Mouse (Mus musculus) forebrain, embryonic 11.5 days (tissue): ENCODE measurements at regions not wholly inside any gene's neighbourhood (a gene's known extent, or its start where the extent isn't known, plus 50 kb on each side); places are given as distances from the start of the nearest gene placed in this dataset.

Experiments
- ATAC-seq: fragments of 200-750 bp; cut with Nextera tagmentation; replicated peaks from 2 replicates; pipeline ENCODE4 v1.8.0; 2017; ENCODE audit warnings: moderate TSS enrichment; ENCODE audit not compliant: low FRiP score
- DNase-seq: peaks from one replicate; pipeline ENCODE4 v3.0.0-alpha.2; 2017; ENCODE audit warnings: low spot score
- H3K27ac ChIP-seq: fragments of 300-500 bp; sonication (generic); 2 replicates; pipeline ENCODE4 v1.5.1; 2014; ENCODE audit warnings: low read depth, low read length
- H3K27me3 ChIP-seq: fragments of 300-500 bp; sonication (generic); 2 replicates; pipeline ENCODE4 v1.6.1; 2014; ENCODE audit warnings: mild to moderate bottlenecking, low read length, mixed read lengths; ENCODE audit not compliant: control insufficient read depth, insufficient read depth
- H3K36me3 ChIP-seq: fragments of 300-500 bp; sonication (generic); 2 replicates; pipeline ENCODE4 v1.6.1; 2014; ENCODE audit warnings: mild to moderate bottlenecking, low read length, moderate library complexity, mixed read lengths; ENCODE audit not compliant: control insufficient read depth, insufficient read depth
- H3K4me1 ChIP-seq: fragments of 300-500 bp; sonication (generic); replicated peaks from 2 replicates; pipeline ENCODE4 v1.6.1; 2014; ENCODE audit warnings: low read length, mixed read lengths; ENCODE audit not compliant: control insufficient read depth, insufficient read depth
- H3K4me2 ChIP-seq: fragments of 300-500 bp; sonication (generic); 2 replicates; pipeline ENCODE4 v1.6.1; 2014; ENCODE audit warnings: low read depth, mild to moderate bottlenecking, low read length, moderate library complexity, mixed read lengths; ENCODE audit not compliant: severe bottlenecking
- H3K4me3 ChIP-seq: fragments of 300-500 bp; sonication (generic); 2 replicates; pipeline ENCODE4 v1.5.1; 2014; ENCODE audit warnings: low read depth, low read length
- H3K9ac ChIP-seq: fragments of 300-500 bp; sonication (generic); 2 replicates; pipeline ENCODE4 v1.6.1; 2014; ENCODE audit warnings: low read length
- H3K9me3 ChIP-seq: fragments of 300-500 bp; sonication (generic); 2 replicates; pipeline ENCODE4 v1.6.1; 2016; ENCODE audit warnings: low read length, mixed read lengths; ENCODE audit not compliant: control insufficient read depth
- WGBS: fragments of 180-500 bp; shearing (Covaris S2); extraction: QIAGEN DNeasy Blood & Tissue Kit; methylation state at CpG from one replicate; pipeline ENCODE4 v1.1.7; 2014; 5-methylcytosine and 5-hydroxymethylcytosine counted together

DNA sequence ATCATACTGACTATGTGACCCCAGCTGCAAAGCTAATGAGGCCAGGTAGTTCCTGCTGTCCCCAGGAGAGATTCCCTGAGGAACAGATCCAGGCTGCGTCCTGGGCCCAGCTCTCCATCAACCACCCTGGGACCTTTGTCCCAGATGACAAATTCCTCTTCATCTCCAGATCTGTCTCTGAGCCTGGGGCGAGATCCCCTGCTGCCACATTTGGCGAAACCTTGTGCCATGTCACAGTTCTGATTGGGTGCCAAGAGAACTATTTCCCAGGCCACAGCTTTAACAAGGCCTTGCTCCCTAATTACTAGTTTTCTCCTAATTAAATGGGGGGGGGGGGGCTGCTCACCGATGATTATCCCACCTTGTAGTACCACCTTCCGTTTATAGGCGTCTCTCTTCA, 70.6 kb upstream of the Hes1 start:
- no peak overlapping the region for H3K9ac ChIP-seq
- H3K36me3 ChIP-seq: no peaks in the 10 kb centered on the region
- 57% methylated on average over 6 of the region's 6 CpGs for WGBS
- DNase-seq (peak; percentile 56), ATAC-seq (no peak)
- H3K27ac ChIP-seq: no peak overlapping the region
- H3K4me3 ChIP-seq: no peak overlapping the region
- H3K27me3 ChIP-seq: no peaks in the 10 kb centered on the region
- no peaks in the 10 kb centered on the region for H3K9me3 ChIP-seq
- H3K4me1 ChIP-seq: peaks cover 9% of the 10 kb centered on the region; the same call in 1 of the 2 replicates
- H3K4me2 ChIP-seq: no peak overlapping the region

DNA sequence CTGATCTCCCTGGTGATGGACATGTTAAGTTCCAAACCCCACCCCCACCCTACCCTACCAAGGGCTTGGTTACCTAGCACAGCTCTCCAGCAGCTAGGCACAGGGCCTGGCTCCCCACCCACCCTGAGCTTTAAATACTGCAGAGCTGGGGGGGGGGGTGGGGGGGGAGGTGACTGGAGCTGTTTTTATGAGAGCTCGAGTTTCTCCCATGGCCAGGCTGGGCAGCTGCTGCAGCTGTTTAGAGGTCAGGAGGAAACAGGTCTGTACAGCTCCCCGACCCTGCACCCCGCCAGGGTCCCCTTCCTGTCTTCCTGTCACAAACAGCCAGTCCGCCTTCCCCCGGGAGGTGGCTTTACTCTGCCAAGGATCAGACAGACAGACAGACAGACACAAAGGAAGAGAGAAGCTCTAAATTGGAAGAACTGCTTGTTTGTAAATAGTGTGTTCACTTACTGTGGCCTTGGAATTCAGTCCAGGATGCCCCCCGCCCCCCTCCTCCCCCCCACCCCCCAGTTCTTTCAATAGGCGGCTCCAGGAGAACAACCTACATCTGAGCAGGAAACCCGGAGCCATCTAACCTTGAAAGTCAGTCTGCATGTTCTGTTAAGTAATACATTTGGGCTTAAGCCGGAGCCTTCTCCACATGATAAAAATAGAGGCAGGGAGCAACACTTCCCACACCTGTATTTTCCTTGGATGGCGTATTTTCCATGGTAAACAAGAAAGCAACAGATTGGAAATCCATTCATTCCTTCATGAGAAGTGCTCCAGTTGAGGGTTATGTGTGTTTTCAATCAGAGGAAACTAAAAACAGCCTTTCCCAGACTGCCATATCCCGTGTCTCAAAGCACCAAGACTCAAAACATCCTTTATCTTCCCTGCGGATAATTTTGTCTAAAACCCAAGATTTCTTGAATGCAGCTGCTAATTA, 67.8 kb upstream of the Hes1 start:
- no peaks in the 10 kb centered on the region for H3K36me3 ChIP-seq
- H3K27ac ChIP-seq: no peak overlapping the region
- no peaks in the 10 kb centered on the region for H3K9me3 ChIP-seq
- H3K9ac ChIP-seq: no peak overlapping the region
- H3K4me3 ChIP-seq: no peak overlapping the region
- no peaks in the 10 kb centered on the region for H3K27me3 ChIP-seq
- DNase-seq: no peak
- ATAC-seq: no peak
- H3K4me1 ChIP-seq: peaks cover 9% of the 10 kb centered on the region; the same call in 1 of the 2 replicates
- H3K4me2 ChIP-seq: no peak overlapping the region
- 41% methylated on average over 12 of the region's 12 CpGs for WGBS

DNA sequence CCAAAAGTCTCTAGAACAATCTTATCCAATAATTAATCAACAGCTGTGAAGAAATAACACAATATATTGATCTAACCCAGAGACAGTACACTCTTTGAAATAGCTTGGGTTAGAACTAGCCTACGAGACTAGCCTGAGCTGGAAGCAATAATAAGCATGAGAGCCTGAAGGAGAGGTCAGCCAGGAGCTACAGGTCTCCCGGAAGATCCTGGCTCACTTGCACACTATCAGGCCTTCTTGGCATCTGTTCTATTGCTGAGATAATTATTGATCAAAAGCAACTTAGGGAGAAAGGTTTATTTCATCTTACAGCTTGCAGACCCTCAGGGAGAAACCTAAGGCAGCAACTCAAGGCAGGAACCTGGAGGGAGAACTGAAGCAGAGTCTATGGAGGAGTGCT, 64.0 kb upstream of the Hes1 start:
- Histone ChIP-seq H3K9ac (no peak overlapping the region), H3K4me3 (no peak overlapping the region), H3K27ac (no peak overlapping the region), H3K4me2 (no peak overlapping the region), H3K9me3 (no peaks in the 10 kb centered on the region), H3K27me3 (no peaks in the 10 kb centered on the region), H3K4me1 (peaks cover 5% of the 10 kb centered on the region; the same call in 1 of the 2 replicates), H3K36me3 (no peaks in the 10 kb centered on the region)
- 90% methylated on average over 2 of the region's 2 CpGs for WGBS
- ATAC-seq (no peak), DNase-seq (no peak)

DNA sequence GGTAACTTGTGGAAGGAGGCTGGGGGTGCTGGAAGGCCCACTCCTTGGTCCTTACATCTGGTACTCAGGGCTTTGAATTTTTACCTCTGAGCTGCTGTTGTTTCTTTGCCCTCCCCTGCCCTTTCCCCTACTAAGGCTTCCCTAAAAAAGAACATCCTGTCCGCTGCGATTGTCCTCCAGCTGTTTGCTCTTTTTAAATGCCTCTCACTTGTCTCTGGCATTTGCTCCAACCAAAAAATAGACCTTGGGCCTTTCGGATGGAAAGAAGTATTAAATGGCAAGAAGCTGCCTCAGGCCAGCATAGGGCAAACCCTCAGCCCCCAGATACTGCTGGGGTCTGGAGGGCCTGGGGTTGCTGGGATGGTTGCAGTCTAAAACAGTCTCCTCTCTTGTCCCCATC, 59.1 kb upstream of the Hes1 start:
- H3K4me1 ChIP-seq: peaks cover 12% of the 10 kb centered on the region; the same call in 1 of the 2 replicates
- H3K36me3 ChIP-seq: no peaks in the 10 kb centered on the region
- H3K27me3 ChIP-seq: peaks cover 8% of the 10 kb centered on the region; the same call in 1 of the 2 replicates
- 61% methylated on average over 3 of the region's 3 CpGs for WGBS
- H3K4me3 ChIP-seq: no peak overlapping the region
- no peak overlapping the region for H3K27ac ChIP-seq
- DNase-seq: no peak
- H3K9ac ChIP-seq: no peak overlapping the region
- H3K9me3 ChIP-seq: no peaks in the 10 kb centered on the region
- ATAC-seq: no peak
- H3K4me2 ChIP-seq: no peak overlapping the region

DNA sequence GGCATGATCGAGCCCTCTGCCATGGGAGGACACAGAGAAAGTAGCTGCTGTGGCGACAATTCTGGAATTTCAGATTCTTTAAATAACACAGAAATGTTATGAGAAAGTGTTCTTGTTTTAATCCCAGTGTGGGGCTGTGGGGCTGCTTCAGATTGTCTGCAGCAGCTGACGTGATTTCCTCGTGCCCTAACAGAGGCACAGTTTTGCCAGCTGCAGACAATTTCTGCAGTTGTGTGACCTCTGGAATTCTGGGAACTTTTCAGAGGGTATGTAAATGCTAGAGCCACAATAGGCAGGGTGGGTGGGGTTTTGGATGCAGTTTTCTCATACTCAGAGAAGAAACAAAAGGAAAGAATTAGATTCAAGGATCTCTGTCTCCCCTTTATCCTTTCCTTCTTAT, 57.4 kb upstream of the Hes1 start:
- peaks cover 8% of the 10 kb centered on the region; the same call in 1 of the 2 replicates for H3K27me3 ChIP-seq

DNA sequence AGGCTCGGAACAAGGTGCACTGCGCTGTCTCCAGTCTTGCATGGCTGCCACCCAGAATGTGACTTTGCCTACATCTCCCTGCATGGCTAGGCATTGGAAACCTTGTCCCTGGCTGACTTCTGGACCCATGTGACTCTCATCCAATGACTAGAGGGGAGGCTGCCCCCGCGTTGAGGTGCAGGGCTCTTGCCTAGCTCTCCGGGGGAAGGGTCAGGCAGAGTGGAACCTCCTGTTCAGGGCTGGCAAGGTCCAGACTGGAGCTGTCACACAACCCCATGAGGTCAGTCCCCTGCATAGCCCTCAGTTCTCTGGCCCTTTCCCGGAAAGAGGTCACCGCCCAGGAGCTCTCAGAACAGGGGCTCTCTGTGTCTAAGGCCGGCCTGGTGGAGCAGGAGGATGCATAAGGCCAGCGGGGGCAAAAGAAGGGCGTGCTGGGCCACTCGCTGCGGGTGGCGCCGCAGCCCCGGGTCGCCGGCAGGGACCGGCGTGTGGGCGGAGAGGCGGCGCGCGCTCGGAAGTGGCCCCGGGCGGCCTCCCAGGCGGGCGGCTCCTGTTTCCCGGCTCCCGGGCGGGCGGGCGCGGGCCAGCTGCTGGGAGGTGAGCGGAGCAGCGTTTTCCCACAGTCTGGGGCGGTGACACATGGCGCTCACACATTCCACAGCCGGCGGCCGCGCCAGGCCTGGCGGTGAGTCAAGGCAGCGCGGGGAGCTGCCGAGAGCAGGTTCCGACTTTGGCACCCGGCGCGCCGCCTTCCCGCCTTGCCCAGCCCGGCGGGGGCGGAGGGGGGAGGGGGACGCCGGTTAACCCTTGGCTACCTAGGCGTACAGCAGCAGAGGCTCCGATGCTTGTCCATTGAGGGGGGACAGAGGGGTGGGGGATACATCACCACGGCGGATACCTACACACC, 55.5 kb upstream of the Hes1 start:
- WGBS: under 1% methylated on average over 52 of the region's 62 CpGs
- Histone ChIP-seq H3K9me3 (no peaks in the 10 kb centered on the region), H3K36me3 (no peaks in the 10 kb centered on the region), H3K27me3 (peaks cover 8% of the 10 kb centered on the region; the same call in 1 of the 2 replicates), H3K27ac (peak overlapping the region; percentile 48; the same call in 1 of the 2 replicates), H3K4me3 (peak overlapping the region; percentile 40), H3K4me1 (peaks cover 12% of the 10 kb centered on the region; the same call in 1 of the 2 replicates), H3K9ac (peak overlapping the region; percentile 72), H3K4me2 (peak overlapping the region; percentile 92)
- ATAC-seq (peak; percentile 93), DNase-seq (peak; percentile 91)

More for the DNA sequence above, 57.4 kb upstream of the Hes1 start:
- H3K36me3 ChIP-seq: no peaks in the 10 kb centered on the region
- H3K9me3 ChIP-seq: no peaks in the 10 kb centered on the region
- no peak for DNase-seq
- H3K27ac ChIP-seq: no peak overlapping the region
- H3K4me1 ChIP-seq: peaks cover 12% of the 10 kb centered on the region; the same call in 1 of the 2 replicates
- H3K4me2 ChIP-seq: no peak overlapping the region
- no peak for ATAC-seq
- H3K4me3 ChIP-seq: no peak overlapping the region
- WGBS: 54% methylated on average over 4 of the region's 4 CpGs
- no peak overlapping the region for H3K9ac ChIP-seq

DNA sequence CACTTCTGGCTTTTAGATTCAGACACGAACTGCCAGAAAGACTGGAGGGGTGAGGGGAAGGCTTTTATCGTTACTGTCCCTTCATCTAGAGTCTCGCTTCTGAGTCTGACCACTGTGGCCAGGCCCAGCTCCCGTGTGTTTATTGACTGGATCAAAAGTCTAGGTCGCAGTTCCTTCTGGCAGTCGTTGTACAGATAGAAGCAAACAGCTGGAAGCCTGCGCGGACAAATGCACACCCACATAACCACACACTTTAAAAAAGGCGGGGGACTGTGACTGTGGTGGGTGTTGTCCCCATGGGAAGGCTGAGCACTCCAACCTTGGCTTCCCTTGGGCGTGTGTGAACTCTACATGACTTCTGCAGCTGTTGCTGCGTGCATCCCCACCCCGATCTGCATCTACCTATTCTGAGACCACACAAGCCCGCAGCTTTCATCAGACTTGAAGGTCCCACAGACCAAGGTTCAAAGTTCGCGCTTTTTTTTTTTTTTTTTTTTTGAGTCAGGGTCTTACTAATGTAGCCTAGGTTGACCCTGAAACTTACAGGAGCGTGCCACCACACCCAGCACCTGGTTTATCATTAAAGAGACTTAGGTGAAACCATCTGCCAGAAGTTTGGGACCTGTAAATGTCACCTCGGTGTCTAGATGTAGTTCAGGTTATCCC, 54.5 kb upstream of the Hes1 start:
- H3K4me1 ChIP-seq: peaks cover 12% of the 10 kb centered on the region; the same call in 1 of the 2 replicates

DNA sequence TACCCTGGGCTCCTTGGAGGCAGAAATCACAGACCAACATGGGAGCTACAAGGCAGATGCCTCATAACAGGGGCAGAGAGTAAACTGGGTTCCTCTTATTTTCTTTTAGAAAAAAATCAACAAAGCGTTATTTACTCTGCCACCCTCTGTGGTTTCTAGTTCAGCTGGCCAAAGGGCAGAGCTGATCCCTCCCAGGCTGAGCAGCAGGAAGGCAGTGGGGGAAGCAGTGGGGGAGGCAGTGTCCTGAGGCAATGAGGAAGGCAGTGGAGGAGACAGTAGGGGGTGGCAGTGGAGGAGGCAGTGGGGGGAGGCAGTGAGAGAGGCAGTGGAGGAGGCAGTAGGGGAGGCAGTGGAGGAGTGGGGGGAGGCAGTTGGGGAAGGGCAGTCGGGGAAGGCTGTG, 51.1 kb upstream of the Hes1 start:
- Histone ChIP-seq H3K4me1 (peaks cover 11% of the 10 kb centered on the region; the same call in 1 of the 2 replicates), H3K27ac (no peak overlapping the region), H3K9ac (no peak overlapping the region), H3K36me3 (no peaks in the 10 kb centered on the region), H3K4me2 (no peak overlapping the region), H3K27me3 (0 out of 2 replicates have a peak, but pooled peaks cover 5% of the 10 kb centered on the region), H3K4me3 (no peak overlapping the region), H3K9me3 (no peaks in the 10 kb centered on the region)
- no peak for ATAC-seq
- 43% methylated on average over 2 of the region's 2 CpGs for WGBS
- DNase-seq: no peak

More for the DNA sequence above, 54.5 kb upstream of the Hes1 start:
- Histone ChIP-seq H3K36me3 (no peaks in the 10 kb centered on the region), H3K9me3 (no peaks in the 10 kb centered on the region), H3K27me3 (peaks cover 8% of the 10 kb centered on the region; the same call in 1 of the 2 replicates), H3K27ac (0 out of 2 replicates have a peak overlapping the region, but pooled peaks have one; percentile 3), H3K4me3 (peak overlapping the region; percentile 40; the same call in 1 of the 2 replicates), H3K9ac (peak overlapping the region; percentile 72), H3K4me2 (peak overlapping the region; percentile 92)
- ATAC-seq (peak; percentile 45), DNase-seq (no peak)
- WGBS: 20% methylated on average over 17 of the region's 17 CpGs
